Mouse (Mus musculus) MEL-GATA-1-ER (cell line): Measurements from ENCODE around the gene Cux2.
A peak's percentile ranks its signal among the peaks of the same experiment; 100 is the strongest.

Experiments
- DNase-seq: peaks from one replicate; pipeline ENCODE4 v3.0.0-alpha.2; 2012; ENCODE audit warnings: low read depth; ENCODE audit errors: extremely low read depth

The Cux2 gene

GRCm38 (mm10) chr5:122050017-122050831, at the start of gene Cux2:
TSS of gene Cux2 (minus strand) at chr5:122050102.
- no peak for DNase-seq

- DNase-seq: no peak
These were observed 44.5 kb upstream of the Cux2 start for GRCm38 (mm10) chr5:122094439-122094838.

- DNase-seq: no peak
These were observed 43.8 kb upstream of the Cux2 start for GRCm38 (mm10) chr5:122093734-122094133.

- DNase-seq: no peak
These were observed 42.9 kb upstream of the Cux2 start for GRCm38 (mm10) chr5:122092794-122093193.

GRCm38 (mm10) chr5:122091070-122091469, 41.2 kb upstream of the Cux2 start:
- peak; percentile 37 for DNase-seq

GRCm38 (mm10) chr5:122089664-122090063, 39.8 kb upstream of the Cux2 start:
- no peak for DNase-seq

GRCm38 (mm10) chr5:122088917-122089316, 39.0 kb upstream of the Cux2 start:
- DNase-seq: peak; percentile 64

- no peak for DNase-seq
These were observed 36.2 kb upstream of the Cux2 start for GRCm38 (mm10) chr5:122086121-122086520.

- no peak for DNase-seq
These were observed 35.4 kb upstream of the Cux2 start for GRCm38 (mm10) chr5:122085291-122085690.

- DNase-seq: no peak
These were observed 34.6 kb upstream of the Cux2 start for GRCm38 (mm10) chr5:122084470-122084869.

- no peak for DNase-seq
These were observed 33.4 kb upstream of the Cux2 start for GRCm38 (mm10) chr5:122083282-122083681.

GRCm38 (mm10) chr5:122081471-122081870, 31.6 kb upstream of the Cux2 start:
- DNase-seq: no peak

- DNase-seq: no peak
These were observed 31.0 kb upstream of the Cux2 start for GRCm38 (mm10) chr5:122080930-122081329.

- DNase-seq: no peak
These were observed 29.9 kb upstream of the Cux2 start for GRCm38 (mm10) chr5:122079796-122080195.

- DNase-seq: no peak
These were observed 27.3 kb upstream of the Cux2 start for GRCm38 (mm10) chr5:122077244-122077643.

- DNase-seq: no peak
These were observed 25.8 kb upstream of the Cux2 start for GRCm38 (mm10) chr5:122075736-122076135.

GRCm38 (mm10) chr5:122071997-122072396, 22.1 kb upstream of the Cux2 start:
- no peak for DNase-seq

- DNase-seq: no peak
These were observed 21.3 kb upstream of the Cux2 start for GRCm38 (mm10) chr5:122070963-122071800.

- no peak for DNase-seq
These were observed 18.7 kb upstream of the Cux2 start for GRCm38 (mm10) chr5:122068563-122068962.

GRCm38 (mm10) chr5:122063204-122063933, 13.5 kb upstream of the Cux2 start:
- no peak for DNase-seq

GRCm38 (mm10) chr5:122062479-122062878, 12.6 kb upstream of the Cux2 start:
- DNase-seq: no peak
